Mouse (Mus musculus) T-helper 17 cell (primary cell): ENCODE measurements at regions not wholly inside any gene's neighbourhood (a gene's known extent, or its start where the extent isn't known, plus 50 kb on each side); places are given as distances from the start of the nearest gene placed in this dataset.

Experiments
- in situ Hi-C, 2 experiments: fragments of 300-600 bp; cut with MboI, MseI; formaldehyde crosslinking; loops; 1 replicate in 1 of 2; 2 replicates in 1 of 2; pipeline ENCODE4 v1.15.1; 2025; ENCODE audit warnings: high pct_unique_total_duplicates in 2 of 2

DNA sequence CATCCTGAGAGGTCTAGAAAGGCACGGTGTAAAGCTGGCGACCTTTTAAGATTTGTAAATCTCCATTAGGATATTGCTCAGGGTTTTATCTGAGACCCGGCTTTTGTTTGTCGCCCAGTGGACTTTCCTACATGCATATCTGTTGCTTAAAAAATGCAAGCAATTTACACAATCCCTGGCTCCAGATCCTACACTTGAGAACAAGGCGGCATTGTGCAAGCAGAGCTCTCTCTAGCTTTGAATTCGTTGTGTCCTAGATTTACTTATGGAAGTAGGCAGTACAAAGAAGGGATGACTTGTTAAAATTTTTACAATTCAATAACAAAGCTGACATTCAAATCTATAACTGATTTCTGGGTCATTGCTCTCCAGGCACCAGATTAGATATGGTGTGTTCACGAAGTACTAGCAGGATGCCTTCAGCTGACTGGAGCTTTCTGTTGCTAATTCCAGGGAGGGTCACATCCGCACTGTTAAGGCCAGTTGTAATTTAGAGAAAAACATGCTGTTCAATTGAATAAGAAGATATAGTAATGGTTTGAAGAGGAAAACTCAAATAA lies 62.2 kb upstream of the Teddm2 start:
- in situ Hi-C loops: no loop called here

- in situ Hi-C loops: no loop called here
Observed at GRCm38 (mm10) chr1:153963744-153964342, 63.8 kb upstream of the Teddm2 start.

GRCm38 (mm10) chr1:153969401-153969800 lies 69.4 kb upstream of the Teddm2 start:
- in situ Hi-C loops: no loop called here

DNA sequence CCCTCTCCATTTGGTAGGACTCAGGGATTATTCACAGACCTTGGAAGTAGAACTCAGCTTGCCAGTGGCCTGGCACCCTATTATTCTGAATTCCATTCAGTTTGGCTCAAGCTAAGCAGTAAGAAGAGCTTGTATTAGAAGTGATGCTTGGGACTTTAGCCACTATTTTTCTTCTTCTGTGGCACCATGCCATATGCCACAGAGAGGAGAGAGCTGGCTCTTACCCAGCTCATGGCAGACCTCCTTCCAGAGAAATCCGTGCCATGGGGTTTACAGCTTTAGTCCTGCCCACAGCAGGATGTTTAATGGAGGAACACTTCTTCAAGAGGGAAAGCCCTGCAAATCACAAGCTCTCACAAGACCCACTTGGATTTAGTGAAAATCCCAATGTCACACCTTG lies 74.3 kb upstream of the Teddm2 start:
- in situ Hi-C loops: no loop called here

- in situ Hi-C loops: no loop called here
Observed at GRCm38 (mm10) chr1:153977963-153978726, 78.1 kb upstream of the Teddm2 start.

DNA sequence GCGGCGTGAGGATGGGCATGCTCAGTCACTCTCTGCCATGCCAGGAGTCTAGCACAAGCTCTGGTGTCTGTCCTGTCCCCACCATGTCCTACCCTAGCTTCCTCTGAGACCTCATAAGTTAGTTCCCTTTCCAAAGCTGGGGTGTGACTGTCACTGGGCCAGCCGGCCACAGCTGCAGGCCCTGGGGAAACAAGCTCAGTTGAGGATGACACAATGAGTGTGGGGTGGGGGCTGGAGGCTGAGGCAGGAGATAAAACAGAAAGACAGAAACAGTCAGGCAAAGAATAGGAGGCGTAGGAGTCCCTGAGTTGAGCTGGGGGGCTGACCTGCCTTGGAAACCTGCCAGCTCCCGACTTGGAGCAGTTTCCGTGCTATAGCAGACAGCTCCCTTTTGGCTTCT lies 80.9 kb upstream of the Teddm2 start:
- in situ Hi-C loops: no loop called here

- in situ Hi-C loops: no loop called here
Observed at GRCm38 (mm10) chr1:153985595-153985994, 85.6 kb upstream of the Teddm2 start.

GRCm38 (mm10) chr1:153986632-153987031 lies 86.6 kb upstream of the Teddm2 start:
- in situ Hi-C loops: no loop called here

DNA sequence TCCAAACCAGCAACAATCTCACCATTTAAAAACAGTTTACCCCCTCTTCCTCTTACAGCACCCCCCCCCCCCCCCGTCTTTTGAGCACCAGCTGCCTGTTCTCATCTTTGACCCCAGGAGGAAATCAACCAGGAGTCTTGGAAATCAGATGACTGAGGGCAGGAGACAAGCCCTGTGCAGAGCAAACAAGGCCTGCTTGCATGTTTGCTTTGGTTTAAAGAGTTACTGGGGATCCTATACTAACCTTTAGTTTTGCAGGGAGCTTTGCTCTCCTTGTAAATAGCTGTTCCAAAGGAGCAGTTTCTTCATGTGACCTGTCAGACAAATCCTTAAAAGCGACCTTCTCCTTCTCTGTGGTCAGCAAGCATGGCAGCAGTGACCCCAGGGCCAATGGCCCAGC lies 88.3 kb upstream of the Teddm2 start:
- in situ Hi-C loops: no loop called here

DNA sequence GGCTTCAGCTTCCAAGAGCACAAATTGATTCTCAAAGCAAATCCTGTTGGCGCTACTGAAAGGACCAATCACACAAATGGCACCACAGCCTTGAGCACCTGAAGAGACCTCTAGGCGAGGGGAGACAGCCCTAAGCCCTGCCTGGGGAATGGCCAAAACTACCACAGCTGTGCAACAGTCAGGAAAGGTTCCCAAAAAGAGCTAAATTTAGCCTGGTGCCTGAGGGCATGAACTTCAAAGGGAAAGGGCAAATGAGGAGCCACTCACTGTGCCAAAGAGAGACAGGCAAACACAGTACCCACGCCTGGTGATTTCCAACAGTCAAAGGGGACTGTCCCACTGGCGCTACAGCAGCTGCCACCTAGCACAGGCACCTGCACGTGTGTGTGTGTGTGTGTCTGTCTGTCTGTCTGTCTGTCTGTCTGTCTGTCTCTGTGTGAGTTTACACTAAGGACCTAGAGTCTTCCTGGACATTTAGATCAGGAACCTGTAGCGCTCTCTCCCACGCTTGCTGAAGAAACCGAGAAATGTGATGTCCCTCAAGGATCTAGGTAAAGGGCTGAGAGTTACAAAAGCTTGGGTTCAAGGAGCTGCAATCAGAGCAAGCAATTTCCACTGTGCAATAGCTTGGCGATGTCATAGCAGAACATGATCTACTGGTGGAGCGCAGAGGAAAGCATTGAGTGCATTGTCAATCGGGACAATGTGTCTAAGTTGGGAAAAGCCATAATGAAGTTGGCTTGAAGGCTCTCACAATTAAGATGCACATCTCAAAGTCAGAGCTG lies 90.8 kb upstream of the Teddm2 start:
- in situ Hi-C loops: no loop called here

- in situ Hi-C loops: no loop called here
Observed at GRCm38 (mm10) chr1:153992466-153992865, 92.4 kb upstream of the Teddm2 start.

GRCm38 (mm10) chr1:153994871-153995270 lies 94.8 kb upstream of the Teddm2 start:
- in situ Hi-C loops: no loop called here

GRCm38 (mm10) chr1:153997201-153998181 lies 97.5 kb upstream of the Teddm2 start:
- in situ Hi-C loops: no loop called here

DNA sequence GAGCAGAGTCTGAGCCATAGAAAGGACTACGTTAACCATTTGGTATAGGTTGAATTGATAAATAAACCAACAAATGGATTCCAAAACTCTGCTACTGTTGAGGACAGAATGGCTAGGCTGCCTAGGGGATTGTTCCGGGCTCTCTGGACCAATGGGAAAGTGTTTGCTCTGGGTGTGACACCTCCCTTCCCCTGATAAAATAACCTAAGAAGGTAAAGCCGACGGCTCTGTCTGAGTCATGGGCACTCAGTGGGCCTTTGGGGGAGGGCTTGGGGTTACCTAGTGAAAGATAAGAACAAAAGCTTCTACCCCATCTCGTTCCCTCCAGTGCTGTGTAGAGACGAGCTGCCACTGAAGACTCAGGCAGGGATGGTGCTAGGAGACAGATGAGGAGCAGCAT lies 99.7 kb upstream of the Teddm2 start:
- in situ Hi-C loops: no loop called here

DNA sequence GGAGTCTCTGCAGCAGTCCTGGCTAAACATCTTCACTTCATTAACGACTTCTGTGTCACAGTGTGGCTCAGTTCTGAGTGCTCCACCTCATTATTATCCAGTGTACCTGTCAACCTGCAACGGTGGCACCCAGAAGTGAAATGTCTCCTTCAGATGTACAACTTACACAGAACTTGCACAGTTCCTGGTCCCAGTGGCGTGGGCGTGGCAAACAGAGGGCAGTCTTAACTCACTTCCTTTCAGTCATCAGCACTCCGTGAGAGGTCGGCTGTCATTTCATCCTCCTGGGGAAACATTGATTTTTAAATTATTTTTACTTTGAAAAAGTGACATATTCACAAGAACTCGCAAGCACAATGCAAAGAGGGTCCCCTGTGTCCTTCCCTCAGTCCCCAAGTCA lies 103.6 kb upstream of the Teddm2 start:
- in situ Hi-C loops: no loop called here

GRCm38 (mm10) chr1:154004647-154005046 lies 104.6 kb upstream of the Teddm2 start:
- in situ Hi-C loops: loop anchor here in 1 of 2 experiments (5.0 kb wide), 1 partner anchor 53 kb away; no protein-coding TSS in a partner anchor

DNA sequence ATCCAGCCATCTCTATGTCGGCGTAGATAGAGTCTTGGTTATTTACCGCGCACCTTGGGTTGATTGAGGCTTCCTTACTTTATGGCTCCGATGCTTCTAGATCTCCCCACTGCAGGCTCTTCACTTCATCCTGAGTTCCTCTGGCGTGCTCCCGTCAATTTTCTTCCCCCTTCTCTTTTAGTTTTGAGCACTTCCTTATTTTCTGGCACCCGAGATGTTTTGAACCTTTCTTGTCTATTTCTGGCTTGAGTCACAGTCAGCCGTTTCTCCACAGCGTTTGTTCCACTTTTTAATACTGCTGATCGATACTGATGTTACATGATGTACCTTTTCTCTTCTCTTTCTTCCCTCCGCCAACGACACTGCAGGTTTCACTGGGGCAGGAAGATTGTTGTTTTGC lies 106.0 kb upstream of the Teddm2 start:
- in situ Hi-C loops: loop anchor here in 1 of 2 experiments (5.0 kb wide), 1 partner anchor 51 kb away; no protein-coding TSS in a partner anchor

GRCm38 (mm10) chr1:154007440-154007839 lies 107.4 kb upstream of the Teddm2 start:
- in situ Hi-C loops: loop anchor here in 1 of 2 experiments (5.0 kb wide), 1 partner anchor 50 kb away; no protein-coding TSS in a partner anchor

DNA sequence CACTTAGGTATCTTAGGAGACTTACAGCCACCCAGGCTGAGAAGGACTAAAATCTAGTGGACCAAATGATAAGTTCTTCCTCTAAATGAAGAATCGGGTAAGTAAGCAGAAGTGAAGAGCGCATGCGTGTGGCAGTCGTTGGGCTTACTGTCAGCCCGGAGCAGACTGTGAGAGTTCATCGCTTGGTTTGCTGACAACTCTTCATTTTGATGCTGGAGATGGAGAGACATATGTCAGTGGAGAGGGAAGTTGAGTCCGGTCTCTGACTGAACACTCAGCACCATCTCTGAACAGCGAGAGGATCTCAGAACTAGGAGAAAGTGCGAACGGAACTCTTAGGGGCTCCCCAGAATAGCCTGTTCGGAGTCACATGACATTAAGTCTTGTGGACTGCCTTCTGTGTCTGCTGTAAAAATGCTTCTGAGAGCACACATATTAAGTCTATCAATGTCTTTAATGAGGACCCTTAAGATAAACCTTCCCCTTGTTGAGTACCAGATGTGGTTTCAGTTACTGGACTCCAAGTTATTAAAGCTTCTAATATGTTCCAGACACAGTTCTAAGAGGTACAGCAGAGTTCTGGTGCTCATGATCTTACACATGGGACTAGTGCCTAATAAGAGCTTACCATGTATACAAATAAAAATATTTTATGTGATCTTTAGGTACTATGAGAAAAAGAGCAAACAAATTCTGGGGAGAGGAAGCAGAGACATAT lies 108.7 kb upstream of the Teddm2 start:
- in situ Hi-C loops: loop anchor here in 1 of 2 experiments (5.0 kb wide), 1 partner anchor 49 kb away; no protein-coding TSS in a partner anchor

DNA sequence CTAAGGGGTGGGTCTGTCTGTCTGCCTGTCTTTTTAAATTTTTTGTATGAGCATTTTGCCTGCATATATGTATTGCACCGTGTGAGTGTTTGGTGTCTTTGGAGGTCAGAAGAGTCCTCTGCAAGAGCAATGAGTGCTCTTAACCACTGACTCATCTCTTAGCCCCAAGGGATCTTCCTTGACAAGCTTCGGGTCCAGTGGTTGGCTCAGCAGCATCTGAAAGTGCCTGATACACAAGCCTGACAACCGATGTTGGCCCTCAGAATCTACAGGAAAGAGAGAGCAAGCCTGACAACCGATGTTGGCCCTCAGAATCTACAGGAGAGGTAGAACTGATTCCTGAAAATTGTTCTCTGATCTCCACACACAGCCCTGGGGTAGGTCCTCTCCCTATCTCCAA lies 110.7 kb upstream of the Teddm2 start:
- in situ Hi-C loops: no loop called here
